Mouse (Mus musculus): ENCODE data around the gene Ephb4. TPM values are rescaled to one million over a fixed set of nuclear protein-coding genes. Genes with fewer than 3 reads are reported as not detected.

Ephb4 gene
- total and polyA plus RNA-seq, 3 experiments, result 35.2 to 53.9 (median 45.9) TPM

DNA sequence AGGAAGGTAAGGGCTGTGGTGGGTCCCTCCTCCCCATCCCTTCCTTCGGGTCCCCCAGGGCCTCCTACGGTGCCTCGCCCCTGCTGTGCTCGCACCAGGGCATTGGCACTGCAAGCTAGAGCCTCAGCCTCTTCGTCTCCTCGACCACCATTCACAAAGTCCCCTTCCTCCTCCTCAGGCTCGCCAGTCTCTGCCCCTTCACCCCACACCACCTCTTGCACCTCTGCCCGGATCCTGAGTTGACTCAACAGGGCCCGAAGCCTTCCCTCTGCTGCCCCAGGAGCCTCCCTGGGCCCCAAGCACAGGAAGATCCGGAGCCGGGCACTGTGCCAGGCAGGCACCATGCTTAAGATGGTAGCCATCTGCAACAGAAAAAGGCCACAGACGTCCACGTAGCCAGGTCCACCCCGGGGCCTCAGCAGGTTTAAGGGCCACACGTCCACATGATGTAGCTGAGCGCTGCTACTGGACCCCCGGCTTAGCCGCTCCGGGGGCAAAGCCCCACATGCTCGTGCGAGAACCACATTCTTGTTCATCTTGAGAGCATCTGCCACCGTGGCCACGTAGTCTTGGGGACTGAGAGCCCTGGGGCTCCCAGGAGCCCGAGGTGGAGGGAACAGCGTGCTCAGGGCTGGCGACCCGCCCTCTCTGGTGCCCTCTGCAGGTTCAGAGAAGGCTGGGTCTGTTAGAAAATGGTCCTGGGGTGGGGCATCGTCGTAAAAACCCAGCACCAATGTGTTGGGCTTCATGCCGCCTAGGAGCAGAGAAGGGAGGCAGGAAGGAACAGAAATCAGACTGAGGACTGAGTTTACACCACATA is 34.6 kb upstream of the Ephb4 start:
- H3K27ac ChIP-seq, result no peak overlapping the region; the same call in 1 of the 2 replicates

DNA sequence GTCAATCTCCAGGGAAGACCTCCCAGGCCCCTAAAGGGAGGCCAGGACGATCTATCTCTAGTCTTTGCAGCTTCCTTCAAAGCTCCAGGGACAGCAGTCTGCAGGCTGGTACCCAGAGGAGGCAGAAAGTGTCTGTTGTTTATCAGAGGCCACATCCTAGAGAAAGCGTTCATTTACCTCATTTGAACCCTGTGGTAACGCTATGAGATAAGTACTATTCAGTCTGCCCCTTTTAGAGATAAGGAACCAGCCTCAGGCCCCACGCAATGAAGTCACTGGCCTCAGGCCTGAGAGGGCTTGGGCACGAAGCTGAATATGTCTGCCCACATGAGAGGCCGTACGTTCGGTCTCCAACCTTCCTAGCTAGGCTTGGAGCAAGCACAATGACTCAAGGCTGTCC is 32.5 kb upstream of the Ephb4 start:
- Histone ChIP-seq H3K4me1 (ENCODE audit: control insufficient read depth, insufficient read depth, low read length) (peaks cover 5% of the 10 kb centered on the region), H3K4me3 (no peak overlapping the region), H3K36me3 (ENCODE audit: control insufficient read depth, insufficient read depth, low read length) (no peaks in the 10 kb centered on the region), H3K79me2 (replicated peaks; ENCODE audit: control insufficient read depth, insufficient read depth, low read length) (no peaks in the 10 kb centered on the region), H3K27ac (no peak overlapping the region), H3K27me3 (ENCODE audit: control insufficient read depth, insufficient read depth, low read length) (no peaks in the 10 kb centered on the region), H3K9ac (ENCODE audit: low read depth, low read length) (no peak overlapping the region)
- intact Hi-C loops (cut with DNase I), result no loop called here
- DNase-seq, result no peak
- TF ChIP-seq EP300 (IDR thresholded peaks at IDR 0.05; ENCODE audit: insufficient read depth, low read depth, low read length) (no peak), CTCF (IDR thresholded peaks at IDR 0.05) (no peak), POLR2A (IDR thresholded peaks at IDR 0.05; ENCODE audit: insufficient read depth, low read depth, low read length) (no peak)
- WGBS, result 67% methylated on average over 8 of the region's 8 CpGs

More for the DNA sequence above, 34.6 kb upstream of the Ephb4 start:
- 57% methylated on average over 30 of the region's 30 CpGs for WGBS
- peak in 1 of 2 experiments; percentile 38 for DNase-seq
- TF ChIP-seq POLR2A (IDR thresholded peaks at IDR 0.05; ENCODE audit: insufficient read depth, low read depth, low read length) (no peak), CTCF (IDR thresholded peaks at IDR 0.05) (peak; percentile 67)
- peaks cover 5% of the 10 kb centered on the region for H3K4me1 ChIP-seq (ENCODE audit: control insufficient read depth, insufficient read depth, low read length)
- intact Hi-C loops (cut with DNase I), result no loop called here
- no peak overlapping the region for H3K9ac ChIP-seq (ENCODE audit: low read depth, low read length)
- no peaks in the 10 kb centered on the region for H3K79me2 ChIP-seq (replicated peaks; ENCODE audit: control insufficient read depth, insufficient read depth, low read length)
- no peak overlapping the region for H3K4me3 ChIP-seq
- no peaks in the 10 kb centered on the region for H3K27me3 ChIP-seq (ENCODE audit: control insufficient read depth, insufficient read depth, low read length)
- no peaks in the 10 kb centered on the region for H3K36me3 ChIP-seq (ENCODE audit: control insufficient read depth, insufficient read depth, low read length)

DNA sequence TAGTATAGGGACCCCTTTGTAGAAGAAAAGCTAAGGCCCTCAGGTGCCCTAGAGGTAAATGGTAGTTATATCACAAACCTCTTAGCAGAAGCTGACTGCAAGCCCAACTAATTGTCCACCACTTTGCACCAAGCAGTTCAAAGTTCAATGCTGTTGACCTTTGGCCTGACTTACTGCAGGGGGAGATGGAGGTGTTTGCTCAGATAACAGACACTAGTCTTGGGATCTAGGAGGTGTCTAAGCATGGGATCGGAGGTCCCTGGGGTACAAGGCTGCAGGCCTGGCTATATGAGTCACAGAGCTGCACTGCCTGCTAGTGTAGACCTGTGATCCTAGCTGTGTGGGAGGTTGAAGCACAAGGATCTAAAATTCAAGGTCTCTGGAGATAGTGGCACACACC is 31.3 kb upstream of the Ephb4 start:
- Histone ChIP-seq H3K27ac (no peak overlapping the region), H3K79me2 (replicated peaks; ENCODE audit: control insufficient read depth, insufficient read depth, low read length) (no peaks in the 10 kb centered on the region), H3K27me3 (ENCODE audit: control insufficient read depth, insufficient read depth, low read length) (no peaks in the 10 kb centered on the region), H3K9ac (ENCODE audit: low read depth, low read length) (no peak overlapping the region), H3K4me1 (ENCODE audit: control insufficient read depth, insufficient read depth, low read length) (peaks cover 2% of the 10 kb centered on the region; the same call in 1 of the 2 replicates), H3K36me3 (ENCODE audit: control insufficient read depth, insufficient read depth, low read length) (no peaks in the 10 kb centered on the region), H3K4me3 (no peak overlapping the region)
- no peak for TF ChIP-seq POLR2A (IDR thresholded peaks at IDR 0.05; ENCODE audit: insufficient read depth, low read depth, low read length)
- TF ChIP-seq EP300 (IDR thresholded peaks at IDR 0.05; ENCODE audit: insufficient read depth, low read depth, low read length), result no peak
- no peak for TF ChIP-seq CTCF (IDR thresholded peaks at IDR 0.05)
- 90% methylated on average over 1 of the region's 1 CpGs for WGBS
- intact Hi-C loops (cut with DNase I), result no loop called here
- DNase-seq, result no peak

DNA sequence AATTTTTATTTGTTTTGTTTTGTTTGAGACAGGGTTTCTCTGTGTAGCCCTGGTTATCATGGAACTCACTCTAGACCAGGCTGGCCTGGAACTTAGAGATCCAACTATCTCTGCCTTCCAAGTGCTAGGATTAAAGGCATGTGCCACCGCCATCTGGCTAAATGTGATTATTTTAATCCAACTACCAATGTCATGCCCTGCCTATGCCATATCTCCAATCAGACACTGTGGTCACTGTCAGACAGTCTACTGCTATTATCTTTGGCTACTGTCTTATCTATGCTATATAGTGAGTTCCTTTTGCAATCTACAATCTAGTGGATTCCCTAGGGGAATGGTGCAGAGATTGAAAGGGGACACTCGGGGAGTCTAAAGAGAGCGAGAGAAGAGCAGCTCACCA is 28.9 kb upstream of the Ephb4 start:
- Histone ChIP-seq H3K27me3 (ENCODE audit: control insufficient read depth, insufficient read depth, low read length) (no peaks in the 10 kb centered on the region), H3K4me1 (ENCODE audit: control insufficient read depth, insufficient read depth, low read length) (no peaks in the 10 kb centered on the region), H3K79me2 (replicated peaks; ENCODE audit: control insufficient read depth, insufficient read depth, low read length) (no peaks in the 10 kb centered on the region), H3K9ac (ENCODE audit: low read depth, low read length) (no peak overlapping the region), H3K27ac (no peak overlapping the region), H3K4me3 (no peak overlapping the region), H3K36me3 (ENCODE audit: control insufficient read depth, insufficient read depth, low read length) (no peaks in the 10 kb centered on the region)
- WGBS, result 79% methylated on average over 3 of the region's 3 CpGs
- TF ChIP-seq POLR2A (IDR thresholded peaks at IDR 0.05; ENCODE audit: insufficient read depth, low read depth, low read length) (no peak), EP300 (IDR thresholded peaks at IDR 0.05; ENCODE audit: insufficient read depth, low read depth, low read length) (no peak), CTCF (IDR thresholded peaks at IDR 0.05) (no peak)
- intact Hi-C loops (cut with DNase I), result no loop called here
- no peak for DNase-seq

DNA sequence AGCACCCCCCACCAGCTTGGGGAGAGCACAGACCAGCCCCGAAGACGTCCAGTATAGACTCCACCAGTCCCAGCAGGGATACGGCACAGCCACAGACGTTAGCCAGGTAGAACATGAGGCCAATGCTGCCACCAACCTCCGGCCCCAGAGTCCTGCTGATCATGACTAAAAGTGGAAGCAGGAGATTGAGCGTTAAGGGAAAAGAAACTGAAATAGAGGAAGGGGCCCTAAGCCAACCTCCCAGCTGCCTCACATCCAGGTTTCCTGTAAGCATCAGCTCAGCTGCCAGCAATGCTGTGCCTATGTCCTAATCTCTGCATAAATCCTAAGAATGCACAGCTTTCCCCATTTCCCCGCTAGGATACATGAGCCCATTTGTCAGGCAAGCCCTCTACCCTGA is 19.0 kb upstream of the Ephb4 start:
- Histone ChIP-seq H3K27me3 (ENCODE audit: control insufficient read depth, insufficient read depth, low read length) (no peaks in the 10 kb centered on the region), H3K27ac (no peak overlapping the region), H3K4me1 (ENCODE audit: control insufficient read depth, insufficient read depth, low read length) (no peaks in the 10 kb centered on the region), H3K4me3 (no peak overlapping the region), H3K36me3 (ENCODE audit: control insufficient read depth, insufficient read depth, low read length) (no peaks in the 10 kb centered on the region), H3K79me2 (replicated peaks; ENCODE audit: control insufficient read depth, insufficient read depth, low read length) (no peaks in the 10 kb centered on the region), H3K9ac (ENCODE audit: low read depth, low read length) (no peak overlapping the region)
- no peak for DNase-seq
- intact Hi-C loops (cut with DNase I), result no loop called here
- TF ChIP-seq POLR2A (IDR thresholded peaks at IDR 0.05; ENCODE audit: insufficient read depth, low read depth, low read length) (no peak), EP300 (IDR thresholded peaks at IDR 0.05; ENCODE audit: insufficient read depth, low read depth, low read length) (no peak), CTCF (IDR thresholded peaks at IDR 0.05) (no peak)
- 81% methylated on average over 7 of the region's 7 CpGs for WGBS

DNA sequence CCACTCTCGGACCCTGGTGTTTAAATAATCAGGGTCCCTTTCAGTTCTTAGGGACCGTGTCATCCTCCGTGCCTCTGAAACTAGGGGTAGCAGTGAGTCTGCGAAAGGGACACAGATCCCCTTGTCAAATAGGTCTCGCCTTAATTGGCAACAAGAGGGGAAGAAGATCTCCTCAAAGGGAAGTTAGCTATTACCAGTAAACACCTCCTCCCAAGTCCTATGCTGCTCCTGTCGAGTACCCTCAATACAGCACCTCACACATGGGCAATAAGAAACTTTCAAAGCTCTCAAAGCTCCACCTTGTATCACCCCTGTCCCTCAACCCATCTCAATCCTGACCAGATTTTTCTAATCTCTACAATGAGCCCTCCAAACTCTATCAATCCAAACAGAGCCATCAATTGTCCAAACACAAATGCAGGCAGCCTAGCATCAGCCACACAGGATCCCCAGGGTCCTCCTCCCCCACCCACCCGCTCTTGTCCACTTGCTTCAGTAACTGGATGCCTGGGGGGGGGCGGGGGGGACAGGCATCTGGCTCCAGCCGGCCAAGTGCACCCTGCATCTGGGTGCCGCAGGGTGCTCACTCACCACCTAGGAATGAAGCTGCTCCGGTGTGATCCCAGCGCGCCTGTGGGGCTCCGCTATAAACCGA is 16.9 kb upstream of the Ephb4 start:
- Histone ChIP-seq H3K27me3 (ENCODE audit: control insufficient read depth, insufficient read depth, low read length) (no peaks in the 10 kb centered on the region), H3K4me3 (peak overlapping the region; percentile 63), H3K4me1 (ENCODE audit: control insufficient read depth, insufficient read depth, low read length) (peaks cover 1% of the 10 kb centered on the region; the same call in 1 of the 2 replicates), H3K36me3 (ENCODE audit: control insufficient read depth, insufficient read depth, low read length) (no peaks in the 10 kb centered on the region), H3K9ac (ENCODE audit: low read depth, low read length) (peak overlapping the region; percentile 63), H3K27ac (peak overlapping the region; percentile 61), H3K79me2 (replicated peaks; ENCODE audit: control insufficient read depth, insufficient read depth, low read length) (no peaks in the 10 kb centered on the region)
- intact Hi-C loops (cut with DNase I), result loop anchor here (1.0 kb wide), 1 partner anchor 48 kb away; no protein-coding TSS in a partner anchor
- TF ChIP-seq POLR2A (IDR thresholded peaks at IDR 0.05; ENCODE audit: insufficient read depth, low read depth, low read length), result no peak
- TF ChIP-seq CTCF (IDR thresholded peaks at IDR 0.05), result no peak
- no peak for TF ChIP-seq EP300 (IDR thresholded peaks at IDR 0.05; ENCODE audit: insufficient read depth, low read depth, low read length)
- WGBS, result 24% methylated on average over 15 of the region's 15 CpGs
- DNase-seq, result no peak
